Mouse (Mus musculus) embryonic facial prominence, embryonic 13.5 days (tissue): ENCODE data around the gene Prtn3. TPM values are rescaled to one million over a fixed set of nuclear protein-coding genes. Genes with fewer than 3 reads are reported as not detected.
A peak's percentile ranks its signal among the peaks of the same experiment; 100 is the strongest.

Experiments used
- ATAC-seq: fragments of 200-750 bp; cut with Nextera tagmentation; 2 replicates; pipeline ENCODE4 v1.8.0; 2017; ENCODE audit warnings: low read depth; ENCODE audit not compliant: insufficient number of reproducible peaks, insufficient read depth, low FRiP score, low TSS enrichment
- H3K27ac ChIP-seq: fragments of 300-500 bp; sonication (generic); 2 replicates; pipeline ENCODE4 v1.5.1; 2015; ENCODE audit warnings: moderate library complexity, mild to moderate bottlenecking, inconsistent platforms
- H3K27me3 ChIP-seq: fragments of 300-500 bp; sonication (generic); 2 replicates; pipeline ENCODE4 v1.6.1; 2015; ENCODE audit warnings: mild to moderate bottlenecking, inconsistent platforms
- H3K36me3 ChIP-seq: fragments of 300-500 bp; sonication (generic); 2 replicates; pipeline ENCODE4 v1.6.1; 2015; ENCODE audit warnings: mild to moderate bottlenecking, inconsistent platforms
- H3K4me1 ChIP-seq: fragments of 300-500 bp; sonication (generic); 2 replicates; pipeline ENCODE4 v1.6.1; 2015; ENCODE audit warnings: inconsistent platforms
- H3K4me2 ChIP-seq: fragments of 300-500 bp; sonication (generic); 2 replicates; pipeline ENCODE4 v1.6.1; 2015; ENCODE audit warnings: moderate library complexity, mild to moderate bottlenecking, inconsistent platforms
- H3K4me3 ChIP-seq: fragments of 300-500 bp; sonication (generic); 2 replicates; pipeline ENCODE4 v1.5.1; 2015; ENCODE audit warnings: mild to moderate bottlenecking, inconsistent platforms
- H3K9ac ChIP-seq: fragments of 300-500 bp; sonication (generic); 2 replicates; pipeline ENCODE4 v1.6.1; 2015; ENCODE audit warnings: mild to moderate bottlenecking, inconsistent platforms
- H3K9me3 ChIP-seq: fragments of 300-500 bp; sonication (generic); 2 replicates; pipeline ENCODE4 v1.6.1; 2016; ENCODE audit warnings: inconsistent platforms
- WGBS: fragments of 180-500 bp; shearing (Covaris S2); methylation state at CpG from one replicate; pipeline ENCODE4 v1.1.7; 2015; ENCODE audit warnings: mixed read lengths; 5-methylcytosine and 5-hydroxymethylcytosine counted together
- polyA plus RNA-seq: library from polyadenylated mRNA; unstranded; fragments of >200 nt; fragmentation: Nextera tagmentation; extraction: Ambion mirVana; gene quantifications from 2 replicates; pipeline ENCODE4 v1.2.1, GENCODE M21; 2015

Prtn3 gene
- polyA plus RNA-seq, 1 experiment from 2014 or later, result 8.5 TPM

DNA sequence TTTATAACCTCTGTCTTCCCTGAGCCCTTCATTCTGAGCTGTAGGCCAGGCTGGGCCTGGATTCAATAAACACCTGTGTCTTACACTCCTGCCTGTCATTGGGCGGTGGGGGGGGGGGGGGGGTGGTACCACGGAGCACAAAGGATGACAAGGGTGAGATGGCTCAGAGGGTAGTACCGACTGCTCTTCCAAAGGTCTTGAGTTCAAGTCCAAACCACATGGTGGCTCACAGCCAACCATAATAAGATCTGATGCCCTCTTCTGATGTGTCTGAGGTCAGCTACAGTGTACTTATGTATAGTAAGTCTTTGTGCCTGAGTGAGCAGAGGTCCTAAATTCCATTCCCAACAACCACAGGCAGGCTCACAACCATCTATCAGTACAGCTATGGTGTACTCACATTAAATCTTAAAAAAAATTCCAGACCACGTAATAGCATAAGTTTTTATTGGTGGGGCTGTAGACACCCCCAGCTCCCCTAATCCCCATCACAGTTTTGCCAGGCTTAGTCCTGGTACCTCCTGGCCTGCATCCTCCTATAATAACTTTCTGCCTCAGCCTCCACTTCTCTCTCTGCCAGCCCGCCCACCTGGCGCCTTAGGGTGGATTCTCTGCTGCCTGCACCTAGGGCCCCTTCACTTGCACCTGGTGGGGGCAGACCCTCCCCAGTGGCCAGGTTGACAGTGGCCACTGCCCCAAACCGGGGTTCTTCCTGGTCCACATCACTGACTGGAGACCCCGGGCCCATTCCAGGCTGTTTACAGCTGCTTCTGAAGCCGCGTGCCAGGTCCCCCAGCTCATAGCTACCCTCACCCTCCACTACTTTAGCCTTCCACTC is 9.7 kb upstream of the Prtn3 start:
- Histone ChIP-seq H3K9me3 (no peaks in the 10 kb centered on the region), H3K4me2 (no peak overlapping the region), H3K9ac (no peak overlapping the region), H3K27me3 (no peaks in the 10 kb centered on the region), H3K4me1 (peaks cover 21% of the 10 kb centered on the region), H3K36me3 (peaks cover 87% of the 10 kb centered on the region), H3K4me3 (no peak overlapping the region), H3K27ac (peak overlapping the region; percentile 69; the same call in 1 of the 2 replicates)
- no peak for ATAC-seq
- WGBS, result 46% methylated on average over 10 of the region's 10 CpGs

DNA sequence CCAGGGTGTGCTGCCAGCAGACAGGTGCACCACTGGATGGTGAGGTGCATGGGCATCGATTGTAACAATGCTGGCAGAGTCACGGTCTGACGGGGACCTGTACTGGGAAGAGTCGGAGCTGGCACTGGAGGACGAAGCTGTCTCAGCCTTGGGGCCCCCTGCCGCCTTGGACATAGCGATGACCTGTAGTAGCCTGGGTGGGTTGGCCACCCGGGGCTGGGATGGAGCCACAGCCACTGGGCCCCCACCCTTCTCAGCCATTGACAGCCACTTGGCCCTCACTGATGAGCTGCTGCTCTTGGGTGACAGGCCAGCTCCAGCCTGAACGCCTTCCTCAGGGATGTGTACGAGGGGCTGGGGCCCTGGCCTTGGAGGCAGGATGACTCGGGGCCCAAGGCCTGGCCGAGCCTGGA is 9.1 kb upstream of the Prtn3 start:
- peaks cover 19% of the 10 kb centered on the region for H3K4me1 ChIP-seq
- no peak overlapping the region for H3K4me2 ChIP-seq
- 0 out of 2 replicates have a peak overlapping the region, but pooled peaks have one; percentile 1 for H3K4me3 ChIP-seq
- peak overlapping the region; percentile 69; the same call in 1 of the 2 replicates for H3K27ac ChIP-seq
- H3K27me3 ChIP-seq, result no peaks in the 10 kb centered on the region
- 0 out of 2 replicates have a peak, but pooled peaks have one; percentile 11 for ATAC-seq
- 68% methylated on average over 12 of the region's 12 CpGs for WGBS
- no peaks in the 10 kb centered on the region for H3K9me3 ChIP-seq
- peaks cover 86% of the 10 kb centered on the region for H3K36me3 ChIP-seq
- H3K9ac ChIP-seq, result no peak overlapping the region; the same call in 1 of the 2 replicates

DNA sequence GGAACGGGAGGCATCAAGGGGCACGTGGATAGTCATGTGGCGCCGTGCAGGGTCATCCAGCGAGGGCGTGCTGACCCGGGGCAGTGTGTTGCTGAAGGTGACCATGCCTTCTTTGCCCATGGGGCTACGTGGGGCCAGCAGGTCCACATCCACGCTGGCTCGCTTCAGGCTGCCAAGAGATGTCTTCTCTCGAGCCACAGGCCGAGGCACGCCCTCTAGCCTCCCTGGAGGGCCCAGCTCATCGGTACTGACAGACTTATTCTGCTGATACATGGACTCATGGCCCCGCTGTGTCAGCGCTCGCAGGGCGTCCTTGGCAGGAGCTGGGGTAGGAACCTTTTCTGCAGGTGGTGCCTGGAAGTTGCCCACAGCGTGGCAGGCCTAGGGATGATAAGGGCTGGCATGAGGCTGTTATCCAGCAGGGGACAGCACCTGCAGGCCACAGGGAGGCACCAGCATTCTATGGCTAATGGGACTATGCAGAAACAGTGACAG is 8.4 kb upstream of the Prtn3 start:
- no peak for ATAC-seq
- WGBS, result 71% methylated on average over 19 of the region's 19 CpGs
- H3K36me3 ChIP-seq, result peaks cover 84% of the 10 kb centered on the region

DNA sequence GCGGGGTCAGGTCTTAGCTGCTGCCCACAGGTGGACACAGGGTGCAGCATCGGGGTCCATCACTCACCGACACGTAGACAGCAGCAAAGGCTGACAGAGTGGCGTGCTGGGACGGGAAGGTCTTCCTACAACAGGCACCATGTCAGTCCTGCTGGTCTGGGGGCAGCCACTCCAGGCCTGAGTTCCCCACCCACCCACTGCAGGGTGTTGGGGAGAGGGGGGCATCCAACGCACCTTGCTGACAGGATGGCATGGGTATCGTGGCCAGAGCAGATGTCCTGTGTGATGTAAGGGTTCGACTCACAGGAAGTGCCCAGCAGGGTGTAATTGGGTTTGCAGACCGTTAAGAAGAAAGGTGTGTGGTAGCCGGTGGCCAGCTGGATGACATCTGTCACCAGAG is 7.7 kb upstream of the Prtn3 start:
- Histone ChIP-seq H3K27me3 (no peaks in the 10 kb centered on the region), H3K9me3 (no peaks in the 10 kb centered on the region), H3K4me1 (peaks cover 10% of the 10 kb centered on the region; the same call in 1 of the 2 replicates), H3K9ac (no peak overlapping the region), H3K4me2 (no peak overlapping the region), H3K4me3 (0 out of 2 replicates have a peak overlapping the region, but pooled peaks have one; percentile 1), H3K27ac (no peak overlapping the region), H3K36me3 (peaks cover 84% of the 10 kb centered on the region)
- WGBS, result 83% methylated on average over 11 of the region's 11 CpGs
- no peak for ATAC-seq

More for the DNA sequence above, 8.4 kb upstream of the Prtn3 start:
- Histone ChIP-seq H3K9ac (peak overlapping the region; percentile 27; the same call in 1 of the 2 replicates), H3K27me3 (no peaks in the 10 kb centered on the region), H3K4me1 (peaks cover 13% of the 10 kb centered on the region), H3K9me3 (no peaks in the 10 kb centered on the region), H3K4me2 (no peak overlapping the region), H3K27ac (peak overlapping the region; percentile 11; the same call in 1 of the 2 replicates), H3K4me3 (0 out of 2 replicates have a peak overlapping the region, but pooled peaks have one; percentile 1)

DNA sequence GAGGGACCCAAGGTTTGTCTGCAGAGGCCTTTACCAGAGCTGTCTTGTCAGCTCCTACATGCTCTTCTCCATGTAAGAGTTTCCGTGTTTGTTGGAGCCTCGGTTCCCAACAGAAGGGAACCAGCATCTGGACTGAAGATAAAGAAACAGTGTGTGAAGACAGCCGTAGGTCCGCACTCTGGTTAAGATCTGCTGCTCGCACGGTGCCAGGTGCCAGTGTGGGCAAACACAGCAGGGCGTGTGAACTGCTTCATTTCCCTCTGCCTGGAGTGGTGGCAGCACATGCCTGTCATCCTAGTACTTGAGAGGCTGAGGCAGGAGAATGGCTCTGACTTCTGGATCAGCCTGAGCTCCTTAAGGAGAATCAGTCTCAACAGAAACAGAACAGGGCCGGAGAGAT is 2.4 kb upstream of the Prtn3 start:
- H3K27me3 ChIP-seq, result no peaks in the 10 kb centered on the region
- 96% methylated on average over 8 of the region's 8 CpGs for WGBS
- H3K9ac ChIP-seq, result 0 out of 2 replicates have a peak overlapping the region, but pooled peaks have one; percentile 11
- ATAC-seq, result no peak
- no peak overlapping the region for H3K4me3 ChIP-seq
- peaks cover 23% of the 10 kb centered on the region for H3K4me1 ChIP-seq
- H3K27ac ChIP-seq, result no peak overlapping the region
- H3K36me3 ChIP-seq, result peaks cover 40% of the 10 kb centered on the region
- H3K9me3 ChIP-seq, result no peaks in the 10 kb centered on the region
- no peak overlapping the region for H3K4me2 ChIP-seq

DNA sequence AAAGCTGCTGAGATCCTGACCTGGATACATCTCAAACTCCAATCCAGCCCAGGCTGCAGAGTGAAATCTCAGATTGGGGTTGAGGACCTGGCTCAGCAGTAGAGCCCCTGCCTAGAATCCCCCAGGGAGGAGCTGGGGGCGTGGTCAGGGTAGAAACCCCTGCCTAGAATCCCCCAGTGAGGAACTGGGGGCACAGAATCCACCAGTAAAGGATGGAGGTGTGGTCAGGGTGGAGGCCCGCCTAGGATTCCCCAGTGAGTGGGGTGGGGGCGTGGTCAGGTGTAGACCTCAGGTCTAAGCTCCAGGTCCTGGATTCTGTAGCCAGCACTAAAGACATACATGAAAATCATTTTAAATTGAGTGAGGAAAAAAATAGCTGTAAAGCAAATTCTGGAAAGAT is 1.4 kb upstream of the Prtn3 start:
- Histone ChIP-seq H3K4me3 (peak overlapping the region; percentile 79), H3K9ac (peak overlapping the region; percentile 93), H3K4me2 (peak overlapping the region; percentile 75), H3K36me3 (peaks cover 33% of the 10 kb centered on the region), H3K9me3 (no peaks in the 10 kb centered on the region), H3K4me1 (peaks cover 27% of the 10 kb centered on the region), H3K27ac (peak overlapping the region; percentile 83; the same call in 1 of the 2 replicates), H3K27me3 (no peaks in the 10 kb centered on the region)
- no peak for ATAC-seq
- 36% methylated on average over 3 of the region's 3 CpGs for WGBS

DNA sequence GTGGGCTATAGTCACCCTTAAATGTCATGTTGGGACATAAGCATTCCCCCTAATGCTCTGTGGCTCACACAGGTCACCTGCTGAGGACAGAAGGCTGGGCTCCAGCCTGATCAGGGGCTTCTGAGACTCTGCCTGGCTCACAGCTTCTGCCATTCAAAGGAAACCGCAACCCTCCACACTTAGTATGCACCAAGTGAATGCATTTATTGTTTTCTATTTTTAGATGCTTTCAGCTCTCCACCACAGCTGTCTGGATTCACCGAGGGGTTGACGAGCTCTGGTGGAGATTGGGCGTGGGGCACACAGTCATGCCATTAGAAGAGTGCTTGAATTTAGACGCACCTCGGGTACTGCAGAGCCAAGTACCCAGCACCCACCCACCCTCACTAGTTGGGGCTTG is 963 bp upstream of the Prtn3 start:
- peaks cover 27% of the 10 kb centered on the region for H3K4me1 ChIP-seq
- WGBS, result 3% methylated on average over 6 of the region's 6 CpGs
- no peaks in the 10 kb centered on the region for H3K27me3 ChIP-seq
- H3K4me3 ChIP-seq, result peak overlapping the region; percentile 79
- H3K27ac ChIP-seq, result peak overlapping the region; percentile 83
- H3K9me3 ChIP-seq, result no peaks in the 10 kb centered on the region
- no peak for ATAC-seq
- H3K9ac ChIP-seq, result peak overlapping the region; percentile 93
- peaks cover 33% of the 10 kb centered on the region for H3K36me3 ChIP-seq
- H3K4me2 ChIP-seq, result peak overlapping the region; percentile 75

DNA sequence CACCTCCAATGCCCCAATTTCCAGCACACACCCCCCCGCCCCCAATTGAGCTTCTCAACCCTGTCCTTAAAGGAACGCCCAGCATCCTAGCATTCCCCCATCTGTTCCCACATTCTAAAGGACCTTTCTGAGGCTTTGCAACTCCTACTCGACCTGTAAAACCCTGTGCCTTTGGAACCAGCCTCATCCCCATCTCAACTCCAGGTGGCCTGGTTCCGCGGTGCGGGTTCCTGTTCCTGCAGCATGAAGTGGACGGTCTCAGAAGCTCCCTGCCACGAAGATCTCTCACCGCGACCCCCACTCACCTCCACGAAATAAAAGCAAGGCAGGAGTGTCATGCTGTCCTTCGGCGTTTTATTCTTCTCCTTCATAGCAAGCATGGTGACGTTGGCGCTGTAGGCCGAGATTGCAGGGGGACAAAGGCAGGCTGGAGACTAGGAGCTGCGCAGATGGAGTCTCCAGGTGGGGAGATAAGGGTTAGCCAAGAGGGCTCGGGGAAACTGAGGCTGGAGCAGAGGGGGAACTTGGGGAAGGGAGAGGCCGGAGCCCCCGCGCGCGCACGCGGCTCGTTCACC is 474 bp upstream of the Prtn3 start:
- WGBS, result 2% methylated on average over 26 of the region's 26 CpGs

DNA sequence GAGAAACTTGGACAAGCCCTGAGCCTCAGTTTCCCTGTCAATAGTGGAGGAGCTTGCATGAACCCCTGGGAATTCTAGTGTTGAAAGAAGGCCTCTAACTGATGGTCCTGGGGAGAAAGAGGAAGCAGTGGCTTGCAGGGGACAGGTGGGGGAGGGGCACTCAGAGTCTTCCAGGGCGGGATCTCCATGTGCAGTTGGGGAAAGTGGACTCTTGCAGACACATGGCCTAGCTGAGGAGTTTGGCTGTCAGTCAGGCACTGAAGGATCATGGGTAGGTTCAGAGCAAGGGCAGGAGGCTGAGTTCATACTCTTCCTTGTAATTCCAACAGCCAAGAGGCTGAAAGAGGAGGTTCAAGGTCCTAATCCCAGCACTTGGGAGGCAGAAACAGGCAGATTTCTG is 2.9 kb downstream of the Prtn3 start:
- Histone ChIP-seq H3K27ac (no peak overlapping the region), H3K4me2 (no peak overlapping the region), H3K27me3 (peaks cover 2% of the 10 kb centered on the region), H3K4me3 (no peak overlapping the region), H3K4me1 (peaks cover 33% of the 10 kb centered on the region), H3K36me3 (no peaks in the 10 kb centered on the region), H3K9ac (no peak overlapping the region), H3K9me3 (no peaks in the 10 kb centered on the region)
- ATAC-seq, result no peak
- WGBS, result 43% methylated on average over 1 of the region's 1 CpGs

More for the DNA sequence above, 474 bp upstream of the Prtn3 start:
- Histone ChIP-seq H3K9me3 (no peaks in the 10 kb centered on the region), H3K4me3 (peak overlapping the region; percentile 79), H3K36me3 (peaks cover 30% of the 10 kb centered on the region), H3K27me3 (no peaks in the 10 kb centered on the region), H3K27ac (peak overlapping the region; percentile 83), H3K4me1 (peaks cover 27% of the 10 kb centered on the region), H3K4me2 (peak overlapping the region; percentile 75), H3K9ac (peak overlapping the region; percentile 93)
- no peak for ATAC-seq

DNA sequence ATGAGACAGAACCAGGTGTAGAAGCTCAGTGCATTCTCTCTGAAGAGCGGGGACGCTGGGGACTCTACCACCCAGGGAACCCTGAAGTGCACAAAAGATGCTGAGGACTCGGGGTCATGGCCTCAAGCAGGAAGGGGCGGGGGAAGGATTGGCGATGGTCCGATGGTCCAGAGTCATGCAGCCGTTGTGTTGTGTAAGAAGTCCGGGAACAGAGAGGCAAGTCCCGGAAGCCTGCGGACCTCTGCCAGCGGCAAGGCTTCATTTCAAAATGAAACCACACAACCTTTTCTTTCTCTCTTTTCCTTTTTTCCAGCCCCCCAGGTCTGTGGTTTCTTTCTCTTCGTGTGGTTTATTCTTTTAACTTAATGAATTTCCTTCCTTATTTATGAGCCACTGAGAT is 3.5 kb downstream of the Prtn3 start:
- H3K27ac ChIP-seq, result no peak overlapping the region
- peaks cover 35% of the 10 kb centered on the region for H3K4me1 ChIP-seq
- H3K4me2 ChIP-seq, result no peak overlapping the region
- no peak overlapping the region for H3K9ac ChIP-seq
- no peaks in the 10 kb centered on the region for H3K36me3 ChIP-seq
- ATAC-seq, result no peak
- H3K9me3 ChIP-seq, result no peaks in the 10 kb centered on the region
- no peak overlapping the region for H3K4me3 ChIP-seq
- 37% methylated on average over 12 of the region's 12 CpGs for WGBS
- peaks cover 8% of the 10 kb centered on the region for H3K27me3 ChIP-seq

DNA sequence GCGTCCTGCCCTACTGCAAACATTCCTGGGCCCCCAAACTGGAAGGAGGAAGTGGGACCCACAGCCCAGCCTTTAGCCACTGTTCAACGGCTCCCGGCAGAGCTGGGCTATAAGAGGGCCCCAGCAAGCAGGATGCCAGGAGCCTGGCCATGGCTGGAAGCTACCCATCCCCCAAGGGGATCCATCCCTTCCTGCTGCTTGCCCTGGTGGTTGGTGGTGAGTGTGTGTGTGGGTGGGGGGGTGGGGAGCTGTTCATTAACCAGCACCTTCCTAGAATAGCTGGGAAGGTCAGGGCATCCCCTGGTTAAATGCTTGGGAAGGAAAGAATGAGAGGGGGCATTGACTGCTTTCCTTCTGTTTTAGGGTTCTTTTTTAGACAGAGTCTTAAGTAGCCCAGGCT is 5.3 kb downstream of the Prtn3 start:
- peaks cover 12% of the 10 kb centered on the region for H3K27me3 ChIP-seq
- no peak overlapping the region for H3K27ac ChIP-seq
- peaks cover 41% of the 10 kb centered on the region for H3K4me1 ChIP-seq
- 39% methylated on average over 3 of the region's 3 CpGs for WGBS
- H3K9ac ChIP-seq, result no peak overlapping the region
- ATAC-seq, result no peak
- no peak overlapping the region for H3K4me3 ChIP-seq
- no peak overlapping the region for H3K4me2 ChIP-seq
- H3K9me3 ChIP-seq, result no peaks in the 10 kb centered on the region
- H3K36me3 ChIP-seq, result no peaks in the 10 kb centered on the region
